Mouse (Mus musculus) layer of hippocampus, adult 8-10 months (tissue): ENCODE measurements at regions not wholly inside any gene's neighbourhood (a gene's known extent, or its start where the extent isn't known, plus 50 kb on each side); places are given as distances from the start of the nearest gene placed in this dataset.
A peak's percentile ranks its signal among the peaks of the same experiment; 100 is the strongest.

Experiments
- DNase-seq, 2 experiments: peaks; one replicate each; pipeline ENCODE4 v3.0.0; 2022; ENCODE audit warnings: low spot score in 2 of 2

DNA sequence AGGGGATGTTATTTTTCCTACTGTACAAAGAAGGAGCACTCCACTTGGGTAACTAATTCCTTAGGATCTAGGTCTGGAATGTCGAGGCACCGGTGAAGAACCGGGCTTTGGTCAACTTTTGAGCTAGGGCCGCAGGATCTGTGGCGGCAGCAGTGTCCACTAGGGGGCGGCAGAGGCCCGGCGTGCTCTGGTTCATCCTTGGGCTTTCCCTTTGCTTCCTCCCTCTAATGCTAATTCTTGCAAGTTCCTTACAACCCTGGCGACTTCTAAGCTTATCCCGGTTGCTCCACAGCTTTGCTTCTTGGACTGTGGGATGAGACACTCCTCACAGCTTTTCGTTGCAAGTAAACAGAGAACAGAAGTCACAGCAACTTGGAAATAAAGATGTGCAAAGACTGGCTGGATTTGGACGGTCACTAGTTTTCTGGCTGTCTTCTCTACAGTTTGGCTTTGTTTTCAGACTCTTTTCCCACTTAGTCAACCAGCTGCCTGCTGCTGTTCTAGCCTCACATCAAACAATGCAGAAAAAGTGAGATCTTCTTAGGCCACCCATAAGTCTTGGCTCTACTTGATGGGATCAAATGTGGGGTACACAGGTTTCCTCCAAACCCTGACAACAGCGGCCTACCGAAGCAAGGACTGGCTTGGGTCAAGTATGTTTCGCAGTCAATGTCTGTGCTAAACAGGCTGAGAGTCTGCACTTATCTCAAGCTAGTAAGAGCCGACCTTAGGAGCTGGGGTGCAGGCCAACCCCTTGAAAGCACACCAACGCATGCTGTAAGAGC is 51.2 kb upstream of the Tmem72 start:
- DNase-seq = peak; percentile 38 to 82

DNA sequence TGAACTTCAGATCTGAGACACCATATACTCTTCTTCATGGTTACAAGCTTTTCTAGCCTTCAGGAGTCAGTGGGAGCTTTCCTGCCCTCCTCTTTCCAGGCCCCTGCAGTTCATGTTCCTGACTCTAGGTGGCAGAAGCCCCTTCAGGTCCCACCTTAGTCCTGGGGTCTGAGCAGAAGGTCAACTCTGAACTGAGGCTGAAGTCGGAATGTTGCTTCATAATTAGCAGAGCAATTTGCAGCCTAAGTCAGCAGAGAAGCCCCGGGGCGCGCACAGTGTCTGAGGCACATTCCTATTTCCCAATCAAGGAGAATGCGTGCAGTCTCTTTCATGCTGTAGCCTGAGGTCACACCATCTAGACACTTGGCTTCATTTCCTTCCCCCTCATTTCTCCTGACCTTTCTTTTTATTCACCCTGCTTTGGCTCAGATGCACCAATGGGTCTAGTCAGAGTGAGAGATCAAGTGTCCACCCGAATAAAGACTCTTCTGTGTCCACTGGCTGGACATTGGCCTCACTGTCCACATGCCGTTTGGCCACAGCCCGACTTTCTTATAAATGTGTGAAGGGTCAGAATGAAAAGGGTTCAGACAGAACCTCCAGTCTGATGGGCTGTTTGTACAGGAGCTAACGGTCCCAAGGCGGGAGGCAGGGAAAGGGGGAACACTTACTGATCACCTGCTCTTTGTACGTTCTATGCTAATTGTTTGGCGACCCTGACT is 58.4 kb upstream of the Tmem72 start:
- peak in 1 of 2 experiments; percentile 19 for DNase-seq

DNA sequence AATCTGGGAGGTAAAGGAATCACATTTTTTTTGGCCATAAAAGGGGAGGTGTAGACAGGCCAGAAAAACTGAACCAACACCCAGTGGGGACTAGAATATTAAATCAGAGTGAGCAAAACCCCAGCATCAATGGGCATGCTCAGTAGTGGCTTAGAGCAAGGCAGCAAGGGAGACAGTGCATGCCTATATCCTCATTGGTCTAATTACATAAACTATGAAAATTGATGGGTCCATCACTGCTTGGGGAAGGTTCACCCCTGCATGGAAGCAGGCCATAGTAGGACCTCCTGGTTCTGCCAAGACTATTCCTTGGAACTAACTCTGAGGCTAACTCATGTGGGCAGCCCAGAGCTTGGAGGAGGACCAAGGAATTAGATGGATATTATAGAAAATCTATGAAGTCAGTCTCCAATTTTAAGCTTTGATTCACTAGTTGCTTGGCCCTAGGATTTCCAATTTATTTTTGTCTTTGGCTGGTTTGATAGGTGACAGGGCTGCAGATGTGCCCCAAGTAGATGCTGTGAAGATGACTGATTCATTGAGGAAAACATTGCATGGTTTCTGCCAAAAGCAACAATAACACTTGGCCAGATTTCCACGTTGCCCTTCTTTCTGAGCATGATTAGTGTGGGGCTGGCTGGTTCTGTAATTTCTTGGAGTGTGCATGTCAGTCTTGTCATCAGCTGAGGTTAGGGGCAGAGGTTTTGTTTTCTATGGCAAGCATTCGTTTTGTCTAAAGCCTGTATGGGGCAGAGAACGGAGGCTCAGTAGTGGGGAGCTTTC is 70.0 kb upstream of the Tmem72 start:
- DNase-seq = no peak

DNA sequence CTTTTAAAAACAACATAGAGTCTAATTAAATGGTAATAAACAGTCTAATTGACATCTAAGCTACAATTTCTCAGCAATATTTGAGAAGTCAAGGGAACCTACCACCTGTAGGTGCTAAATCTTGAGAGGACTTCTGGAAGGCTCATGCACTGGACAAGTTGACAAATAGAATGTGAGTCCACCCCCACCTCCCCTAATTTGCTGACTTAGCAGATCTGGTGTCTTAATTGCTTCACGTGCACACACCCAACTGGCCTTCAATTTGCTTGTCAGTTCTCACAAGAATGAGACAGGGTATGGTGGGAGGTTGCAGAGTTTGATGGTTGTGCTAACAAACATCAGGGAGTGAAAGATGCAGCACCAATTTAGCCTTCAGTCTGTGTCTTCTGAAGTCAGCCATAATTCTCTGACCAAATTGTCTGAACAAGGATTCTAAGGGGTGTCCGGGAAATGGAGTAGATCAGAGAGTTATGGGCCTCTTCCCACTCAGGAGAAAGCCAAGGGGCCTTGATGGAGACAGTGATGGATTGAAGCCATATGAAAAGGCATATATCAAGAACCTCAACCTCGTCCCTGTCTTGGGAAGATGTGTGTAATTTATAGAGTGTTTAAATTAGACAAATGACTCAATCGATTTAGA is 76.7 kb upstream of the Tmem72 start:
- no peak for DNase-seq

DNA sequence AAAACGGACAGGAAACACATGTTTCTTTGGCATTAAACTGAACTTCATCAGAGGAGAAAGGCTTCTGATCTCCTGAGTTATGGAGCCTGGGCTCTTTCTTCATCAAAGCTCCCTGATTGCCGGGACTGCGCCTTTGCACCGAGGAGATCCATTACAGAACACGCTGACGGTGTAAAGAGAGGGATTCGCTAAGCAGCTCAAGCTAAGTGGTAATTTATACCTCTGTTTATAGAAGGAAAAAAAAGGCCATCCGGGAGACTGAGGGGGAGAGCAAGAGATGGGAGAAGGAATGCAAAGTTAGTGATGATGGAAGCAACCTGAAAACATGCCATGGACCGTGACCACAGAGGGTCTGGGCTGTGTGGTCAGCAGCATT is 77.2 kb upstream of the Tmem72 start:
- DNase-seq = no peak

DNA sequence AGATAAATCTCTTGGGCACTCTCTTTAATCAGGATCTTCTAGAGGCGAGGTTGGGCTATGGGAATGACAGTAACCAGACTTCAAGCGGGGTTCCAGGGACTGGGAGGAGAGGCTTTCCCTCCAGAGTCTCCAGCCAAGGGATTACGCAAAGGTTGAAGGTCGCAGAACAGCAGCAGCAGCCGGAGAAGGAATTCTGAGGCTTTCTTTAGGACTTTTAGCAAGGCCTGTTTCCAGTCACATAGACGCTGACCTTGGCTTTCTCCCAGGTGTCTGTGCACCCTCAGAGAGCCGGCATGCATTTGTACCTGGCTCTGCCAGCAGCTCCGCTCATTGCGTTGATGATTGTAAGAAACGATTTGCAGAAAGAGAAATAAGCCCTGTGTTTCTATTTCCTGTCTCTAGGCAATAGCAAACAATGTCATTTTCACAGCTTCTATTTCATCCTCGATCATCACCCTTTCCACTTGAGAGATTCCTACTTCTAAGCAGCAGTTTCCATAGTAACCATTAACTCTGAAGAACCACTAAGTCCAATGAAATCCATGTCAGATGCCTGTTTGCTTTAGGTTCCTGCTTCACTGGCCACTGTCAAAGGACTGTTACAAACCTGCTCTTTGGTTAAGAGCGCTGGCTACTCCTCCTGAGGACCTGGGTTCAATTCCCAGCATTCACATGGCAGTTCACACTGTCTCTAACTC is 104.7 kb upstream of the Tmem72 start:
- no peak for DNase-seq

DNA sequence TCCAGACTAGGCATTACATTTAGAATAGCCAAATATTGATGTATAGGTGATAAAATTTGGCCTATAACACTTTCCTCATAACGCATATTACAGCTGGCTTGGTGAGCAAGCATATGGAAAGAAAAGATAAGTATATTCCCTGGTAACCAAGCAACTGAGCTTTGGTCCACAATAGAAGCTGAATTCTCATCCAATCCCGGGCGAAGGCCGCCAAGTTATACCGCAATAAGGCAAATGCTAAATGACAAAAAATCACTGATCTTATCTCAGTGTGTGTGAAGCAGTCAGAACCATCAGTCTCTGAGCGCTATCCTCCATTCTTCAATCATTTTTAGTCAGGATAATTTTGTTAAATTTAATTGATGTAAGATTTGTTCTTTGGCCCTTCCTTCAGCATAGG is 105.9 kb upstream of the Tmem72 start:
- no peak for DNase-seq

DNA sequence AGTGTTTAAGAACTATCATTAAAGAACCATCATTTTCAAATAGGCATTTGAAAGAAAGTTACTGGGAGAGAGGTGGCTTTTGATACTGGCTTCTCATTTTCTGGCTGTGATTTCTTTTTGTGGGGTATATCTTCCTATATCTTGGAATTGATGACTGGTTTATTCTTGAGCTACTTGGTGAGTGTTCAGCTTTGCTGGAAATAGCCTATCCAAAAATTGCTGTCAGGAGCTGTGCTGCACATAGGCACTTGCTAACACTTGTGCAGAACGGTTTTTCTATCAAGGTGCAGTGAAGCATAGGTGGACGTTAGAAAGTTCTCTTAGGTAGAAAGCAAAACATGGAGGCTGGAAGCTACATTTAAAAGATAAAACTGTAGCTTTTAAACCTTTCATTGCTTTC is 108.9 kb upstream of the Tmem72 start:
- no peak for DNase-seq

DNA sequence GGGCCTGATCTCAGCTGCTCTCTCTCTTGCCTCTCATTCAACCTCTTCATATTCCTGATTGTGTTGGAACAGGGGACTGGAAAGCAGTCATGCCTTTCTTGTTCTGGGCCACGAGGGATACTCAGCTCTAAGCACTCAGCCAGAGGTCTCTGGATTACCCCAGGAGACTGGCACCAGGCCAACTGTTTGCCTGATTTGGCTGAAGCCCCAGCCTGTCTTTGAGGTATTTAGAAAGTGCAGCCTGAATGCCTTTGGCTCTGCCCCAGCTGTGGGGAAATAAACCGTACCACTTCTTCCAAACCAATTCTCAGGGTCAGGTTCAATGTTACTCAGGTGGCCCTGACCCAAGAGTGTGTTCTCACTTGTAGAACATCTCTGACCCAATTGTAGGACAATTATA is 112.6 kb upstream of the Tmem72 start:
- DNase-seq = peak; percentile 29 to 39

DNA sequence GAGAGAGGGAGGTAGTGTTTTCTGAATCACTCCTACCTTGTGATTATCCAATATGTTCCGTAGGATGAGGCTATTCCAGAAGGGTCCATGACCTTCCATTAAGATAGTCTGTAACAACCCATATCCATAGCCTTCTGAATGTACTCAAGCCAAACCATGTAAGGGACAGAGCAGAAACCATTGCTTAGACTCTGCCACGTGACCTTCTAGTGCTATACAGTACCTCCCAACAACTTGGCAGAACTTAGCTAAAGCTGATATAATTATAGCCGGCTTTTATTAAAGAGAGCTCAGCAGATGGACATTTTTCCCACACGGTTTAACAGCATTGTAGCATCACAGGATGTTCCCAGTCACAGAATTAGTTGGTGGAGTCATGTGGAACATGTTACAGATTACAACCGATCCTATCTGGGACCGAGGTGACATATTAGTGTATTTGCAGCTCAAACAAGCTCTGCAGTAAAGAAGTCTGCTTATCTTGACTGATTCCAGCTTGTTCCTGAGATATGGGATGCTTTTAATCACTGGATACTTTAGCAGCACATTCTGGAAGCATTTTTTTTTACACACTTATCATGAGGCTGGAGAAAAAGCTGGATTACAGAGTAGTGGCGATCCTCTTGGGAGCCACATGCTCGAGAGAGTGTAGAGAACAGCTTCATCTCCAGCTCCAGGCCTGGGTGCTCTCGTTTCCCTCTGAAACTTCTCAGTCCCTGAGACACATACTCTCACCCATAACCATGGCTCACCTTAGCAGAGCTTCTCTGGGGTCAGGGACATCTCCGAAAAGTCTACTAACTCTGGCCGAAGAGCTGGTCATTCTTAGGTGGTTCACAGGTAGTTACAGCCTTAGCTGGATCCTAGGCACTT is 129.5 kb upstream of the Tmem72 start:
- peak; percentile 22 to 25 for DNase-seq

DNA sequence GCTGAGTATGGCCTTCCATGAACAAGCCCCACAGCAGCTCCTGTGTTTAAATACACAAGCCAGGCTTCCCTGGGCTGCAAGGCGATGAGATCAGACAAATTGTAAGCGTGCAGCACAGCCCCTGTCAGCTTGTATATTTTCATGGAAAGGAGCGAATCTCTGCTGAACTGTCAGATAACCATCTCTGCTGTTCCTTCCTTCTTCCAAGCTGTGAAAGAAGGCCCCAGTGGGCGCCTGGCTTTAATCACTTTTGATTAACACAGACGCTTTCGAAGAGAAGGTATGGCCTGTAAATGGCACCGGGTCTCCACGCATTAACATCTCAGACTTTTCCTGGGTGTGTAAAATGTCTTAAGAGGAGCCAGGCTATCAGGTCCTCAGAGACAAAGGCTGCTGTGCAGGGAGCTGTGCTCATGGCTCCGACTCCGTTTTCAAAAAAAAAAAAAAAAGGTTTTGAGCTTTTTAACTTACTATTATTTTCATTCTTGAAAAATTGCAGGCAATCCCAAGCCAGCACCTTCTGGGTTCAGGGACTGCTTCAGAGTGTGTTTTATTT is 131.9 kb upstream of the Tmem72 start:
- DNase-seq = no peak

DNA sequence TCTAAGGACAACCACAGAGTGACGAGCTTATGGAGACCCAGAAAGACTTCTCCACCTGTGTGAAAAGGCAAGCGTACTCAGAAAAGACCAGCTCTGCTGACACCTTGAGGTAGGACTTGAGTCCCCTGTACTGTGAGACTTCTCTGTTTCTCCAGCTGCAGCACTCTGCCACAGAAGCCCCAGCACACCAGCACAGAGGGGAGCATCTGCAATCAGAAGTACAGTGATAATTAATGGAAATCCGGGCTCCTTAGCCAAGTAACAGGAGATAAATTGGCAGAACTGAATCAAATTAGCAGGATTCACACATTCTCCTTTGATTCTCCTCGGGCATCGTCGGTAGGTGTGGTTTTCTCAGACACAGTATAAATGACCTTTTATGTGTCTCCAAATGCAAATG is 137.3 kb upstream of the Tmem72 start:
- no peak for DNase-seq

DNA sequence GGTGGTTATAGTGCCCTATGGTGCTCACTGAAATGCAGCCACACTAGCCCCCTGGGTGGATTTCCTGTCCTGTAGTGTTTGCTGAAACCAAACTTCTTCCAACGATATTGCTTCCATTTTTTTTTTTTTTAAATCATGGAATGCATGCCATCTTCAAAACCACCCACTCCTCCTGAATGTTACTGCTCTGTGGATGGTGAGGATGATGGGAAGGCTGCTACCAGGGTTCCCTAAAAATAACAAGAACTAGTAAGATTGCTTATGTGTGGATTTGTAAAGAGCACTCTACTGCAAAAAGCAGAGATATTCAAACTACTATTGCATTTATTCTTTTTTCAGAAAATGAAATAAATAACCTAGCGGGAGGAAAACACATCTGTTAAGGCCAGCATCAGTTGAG is 139.4 kb upstream of the Tmem72 start:
- DNase-seq = no peak

DNA sequence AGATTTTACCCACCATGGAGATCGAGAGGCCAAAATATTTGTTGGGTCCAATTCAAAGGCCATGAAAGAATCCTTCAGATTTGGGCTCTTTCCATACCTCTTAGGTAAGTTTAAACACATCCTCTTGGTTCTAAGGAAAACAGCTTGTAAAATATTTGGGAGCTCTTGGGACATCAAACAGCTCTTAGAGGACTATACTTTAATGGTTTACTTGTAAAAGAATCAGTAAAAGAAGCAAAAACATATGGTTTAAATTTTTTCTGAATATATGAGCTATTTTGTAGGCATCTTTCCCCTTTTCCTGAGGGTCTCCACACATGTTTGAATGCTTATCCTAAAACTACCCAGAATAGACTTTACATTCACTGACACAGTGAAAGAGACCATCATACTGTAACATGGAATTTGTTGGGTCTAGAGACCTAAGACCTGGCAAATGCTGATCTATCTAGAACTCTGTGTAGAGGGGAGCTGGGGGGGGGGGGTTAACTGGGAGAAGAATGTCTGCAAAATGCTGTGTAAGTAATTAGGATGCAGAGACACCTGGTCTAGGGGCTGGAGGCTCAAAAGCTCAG is 140.3 kb upstream of the Tmem72 start:
- DNase-seq = no peak

DNA sequence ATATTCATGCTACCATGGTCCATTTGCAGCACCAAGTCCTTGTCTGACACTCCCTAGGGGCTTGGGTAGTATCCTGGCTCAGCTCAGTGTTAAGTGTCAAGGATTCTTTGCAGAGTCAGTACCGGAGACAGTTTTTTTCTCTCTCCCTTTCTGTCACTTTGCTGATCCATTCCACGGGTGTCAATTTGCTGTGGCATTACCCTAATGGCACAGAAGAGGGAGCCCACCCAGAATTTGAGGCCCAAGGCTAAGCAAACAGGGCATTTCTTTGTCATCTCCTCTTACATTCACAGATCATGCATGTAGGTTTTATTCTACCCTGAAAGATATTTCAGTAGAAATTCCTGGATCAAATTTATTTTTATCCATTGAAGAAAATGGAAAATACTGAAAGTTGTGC is 146.4 kb upstream of the Tmem72 start:
- DNase-seq = no peak

DNA sequence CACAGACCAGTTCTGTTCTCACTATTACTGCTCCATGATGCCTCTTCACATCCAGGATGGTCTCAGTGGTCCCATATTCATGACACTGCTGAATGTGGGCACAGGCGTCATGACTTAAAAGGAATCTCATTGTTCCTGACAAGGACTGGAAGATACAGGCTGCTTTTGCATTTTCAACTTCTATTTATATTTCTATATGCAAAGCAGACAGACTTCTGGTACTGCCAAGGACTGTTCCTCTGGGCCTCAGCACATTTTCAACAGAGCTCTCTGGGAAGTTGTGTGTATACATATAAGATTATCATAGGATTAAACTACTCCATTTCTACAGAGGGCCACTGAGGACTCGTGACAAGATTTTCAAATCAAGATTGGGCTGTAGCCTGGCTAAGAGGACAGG is 146.9 kb upstream of the Tmem72 start:
- no peak for DNase-seq

DNA sequence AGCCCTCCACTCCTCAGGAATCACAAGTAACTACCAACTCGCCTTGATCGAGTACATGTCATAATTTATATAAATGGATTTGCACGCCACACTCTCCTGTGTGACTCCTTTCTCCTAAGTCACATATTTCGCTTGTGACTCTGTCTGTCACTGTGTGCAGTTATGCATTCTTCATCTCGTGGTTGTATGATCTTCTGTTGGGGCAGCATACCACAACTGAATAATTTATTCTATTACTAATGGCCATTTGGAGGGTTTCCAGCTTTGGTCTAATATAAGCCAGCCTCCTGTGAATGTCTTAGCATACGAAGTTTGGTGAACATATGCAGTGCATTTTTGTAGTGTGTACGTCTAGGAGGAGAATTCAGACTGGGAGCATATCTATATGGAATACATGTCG is 176.6 kb upstream of the Tmem72 start:
- DNase-seq = no peak

DNA sequence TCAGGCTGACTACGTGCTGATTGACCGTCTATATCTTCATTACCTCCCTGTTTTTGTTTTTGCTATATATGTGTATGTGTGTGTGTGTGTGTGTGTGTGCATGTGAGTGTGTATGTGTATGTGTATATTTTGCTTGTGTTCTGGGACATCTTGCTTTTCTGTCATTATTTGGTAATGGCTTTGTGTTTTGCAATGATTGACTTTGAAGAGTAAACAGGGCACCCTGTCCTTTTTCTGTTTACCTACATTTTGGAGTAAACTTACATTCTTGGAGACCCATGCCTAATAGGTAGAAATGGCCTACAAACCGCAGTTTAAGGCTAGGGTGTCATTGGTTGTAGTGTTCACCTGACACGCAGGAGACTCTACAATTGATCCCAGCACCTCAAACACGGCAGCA is 177.5 kb upstream of the Tmem72 start:
- DNase-seq = no peak

DNA sequence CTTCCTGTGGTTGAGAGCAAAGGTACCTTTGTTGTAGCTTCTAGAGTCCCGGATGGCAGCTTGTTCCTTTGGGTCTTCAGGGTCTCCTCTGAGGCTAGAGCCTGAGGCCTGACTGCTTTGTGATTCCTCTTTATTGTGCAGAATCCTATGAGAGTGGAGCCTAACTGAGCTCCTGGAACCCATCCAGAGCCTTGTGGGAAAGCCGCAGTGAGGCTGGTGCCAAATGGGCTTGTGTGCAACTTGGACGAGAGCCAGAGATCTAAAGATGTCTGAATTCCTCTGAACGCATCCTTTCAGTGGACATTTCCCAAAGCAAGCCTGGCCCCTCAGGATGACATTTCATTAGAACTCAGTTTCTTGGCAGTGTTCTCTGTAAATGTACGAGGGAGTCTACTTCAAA is 178.4 kb upstream of the Tmem72 start:
- DNase-seq = peak; percentile 17 to 67
